Mouse (Mus musculus) hindbrain, embryonic 11.5 days (tissue): ENCODE measurements around the gene BC024063. TPM values are rescaled to one million over a fixed set of nuclear protein-coding genes. Genes with fewer than 3 reads are reported as not detected.
A peak's percentile ranks its signal among the peaks of the same experiment; 100 is the strongest.
"Not testable (repeated sequence)": the region's sequence is repeated elsewhere in the genome, so short reads cannot be mapped to it uniquely, and the experiment has no call there.

Experiments used
- ATAC-seq: fragments of 200-750 bp; cut with Nextera tagmentation; 2 replicates; pipeline ENCODE4 v1.8.0; 2017; ENCODE audit warnings: mild to moderate bottlenecking, moderate TSS enrichment, moderate library complexity; ENCODE audit not compliant: low FRiP score
- DNase-seq: peaks from one replicate; pipeline ENCODE4 v3.0.0-alpha.2; 2015; ENCODE audit warnings: low spot score
- H3K27ac ChIP-seq: fragments of 300-500 bp; sonication (generic); 2 replicates; pipeline ENCODE4 v1.5.1; 2014; ENCODE audit warnings: mild to moderate bottlenecking, low read depth, low read length
- H3K27me3 ChIP-seq: fragments of 300-500 bp; sonication (generic); 2 replicates; pipeline ENCODE4 v1.6.1; 2014; ENCODE audit warnings: mild to moderate bottlenecking, low read length, moderate library complexity, mixed read lengths; ENCODE audit not compliant: control insufficient read depth, insufficient read depth
- H3K36me3 ChIP-seq: fragments of 300-500 bp; sonication (generic); 2 replicates; pipeline ENCODE4 v1.6.1; 2014; ENCODE audit warnings: mild to moderate bottlenecking, low read length, moderate library complexity, mixed read lengths; ENCODE audit not compliant: control insufficient read depth, insufficient read depth
- H3K4me1 ChIP-seq: fragments of 300-500 bp; sonication (generic); replicated peaks from 2 replicates; pipeline ENCODE4 v1.6.1; 2014; ENCODE audit warnings: low read length, mixed read lengths; ENCODE audit not compliant: control insufficient read depth, insufficient read depth
- H3K4me2 ChIP-seq: fragments of 300-500 bp; sonication (generic); replicated peaks from 2 replicates; pipeline ENCODE4 v1.6.1; 2014; ENCODE audit warnings: mild to moderate bottlenecking, low read depth, low read length
- H3K4me3 ChIP-seq: fragments of 300-500 bp; sonication (generic); 2 replicates; pipeline ENCODE4 v1.5.1; 2014; ENCODE audit warnings: low read depth, low read length
- H3K9ac ChIP-seq: fragments of 300-500 bp; sonication (generic); 2 replicates; pipeline ENCODE4 v1.6.1; 2014; ENCODE audit warnings: low read depth, low read length
- H3K9me3 ChIP-seq: fragments of 300-500 bp; sonication (generic); 2 replicates; pipeline ENCODE4 v1.6.1; 2016; ENCODE audit warnings: low read length; ENCODE audit not compliant: control insufficient read depth
- WGBS: fragments of 180-500 bp; shearing (Covaris S2); extraction: QIAGEN DNeasy Blood & Tissue Kit; methylation state at CpG from one replicate; pipeline ENCODE4 v1.1.7; 2014; 5-methylcytosine and 5-hydroxymethylcytosine counted together
- polyA plus RNA-seq: library from polyadenylated mRNA; unstranded; fragments of >200 nt; fragmentation: Nextera tagmentation; extraction: Ambion mirVana; gene quantifications from 2 replicates; pipeline ENCODE4 v1.2.1, GENCODE M21; 2014

The BC024063 gene
- polyA plus RNA-seq = 7.5 and 8.2 TPM in 2 replicates

DNA sequence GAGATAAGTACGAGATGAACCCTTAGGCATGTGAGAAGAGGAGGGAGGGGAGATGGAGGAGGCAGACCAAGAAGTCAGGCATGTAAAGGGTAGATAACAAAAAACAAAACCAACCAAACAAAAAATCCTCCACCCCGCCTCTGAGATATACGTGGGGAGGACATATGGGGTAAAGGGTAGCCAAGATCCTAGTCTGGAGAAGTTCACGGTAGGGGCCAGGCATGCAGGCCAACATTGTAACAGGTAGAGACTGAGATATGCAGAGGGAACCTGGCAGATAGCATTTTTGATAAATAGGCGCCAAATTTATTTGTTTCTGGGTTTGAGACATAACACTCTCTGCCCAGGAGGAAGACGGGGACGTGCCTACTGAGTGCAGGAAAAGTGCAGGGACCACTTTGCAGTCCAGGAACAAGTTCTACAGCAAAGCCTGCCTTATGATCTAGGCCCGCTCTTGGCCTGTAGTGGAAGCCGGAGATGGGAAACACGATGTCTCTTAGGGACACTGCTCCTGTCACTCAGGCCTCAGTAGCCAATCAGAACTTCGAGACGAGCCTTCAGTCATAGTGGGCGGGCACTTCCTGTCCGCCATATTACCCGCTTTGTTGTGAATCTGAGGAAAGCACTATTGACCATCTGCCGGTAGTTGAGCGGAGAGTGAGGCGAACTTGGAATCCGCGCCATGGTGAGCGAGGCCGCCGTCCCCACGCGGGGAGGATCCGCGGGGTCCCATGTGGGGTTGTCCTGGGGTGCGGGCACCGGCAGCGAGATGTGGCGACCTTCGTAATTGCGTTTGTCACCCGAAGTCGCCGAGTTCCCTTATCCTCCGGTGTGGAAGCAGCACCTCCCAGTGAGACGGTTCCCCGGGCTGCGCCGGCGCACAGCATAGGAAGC lies at the start of gene BC024063:
BC024063 (plus strand) TSS at position 626 of the 894 bp plus-strand sequence.
- H3K4me2 ChIP-seq = peak within 1 kb of the TSS; percentile 32
- not testable (repeated sequence) for H3K4me1 ChIP-seq, H3K36me3 ChIP-seq, H3K9me3 ChIP-seq, H3K27me3 ChIP-seq
- DNase-seq (peak; percentile 80), ATAC-seq (peak; percentile 98)
- WGBS = 21% methylated on average over 39 of the region's 42 CpGs
- H3K27ac ChIP-seq = peak within 1 kb of the TSS; percentile 54; the same call in 1 of the 2 replicates
- peak within 1 kb of the TSS; percentile 46 for H3K4me3 ChIP-seq
- H3K9ac ChIP-seq = peak within 1 kb of the TSS; percentile 62

DNA sequence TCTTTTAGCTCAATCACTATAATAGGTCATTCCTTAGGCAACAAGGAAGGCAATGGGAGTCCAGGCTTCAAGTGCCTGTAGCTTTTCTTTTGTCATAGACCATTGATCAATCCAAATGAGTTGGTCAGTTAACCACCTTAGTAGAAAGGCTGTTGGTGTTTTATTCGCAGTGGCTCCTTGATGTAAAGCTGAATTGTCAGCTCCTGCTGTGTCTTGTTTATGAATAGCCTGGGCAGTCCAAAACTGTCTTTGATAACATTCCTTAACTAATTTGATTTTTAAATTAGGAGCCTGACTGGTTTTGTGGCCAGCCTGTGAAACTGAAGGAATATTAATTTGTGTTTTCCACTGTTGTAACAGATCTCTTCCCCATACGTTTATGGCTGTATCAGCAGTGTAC lies 41.0 kb upstream of the BC024063 start:
- WGBS = 78% methylated on average over 2 of the region's 2 CpGs
- H3K36me3 ChIP-seq = no peaks in the 10 kb centered on the region
- DNase-seq = no peak
- no peaks in the 10 kb centered on the region for H3K9me3 ChIP-seq
- no peak overlapping the region for H3K27ac ChIP-seq
- H3K27me3 ChIP-seq = no peaks in the 10 kb centered on the region
- H3K4me2 ChIP-seq = no peak overlapping the region
- H3K9ac ChIP-seq = no peak overlapping the region
- no peaks in the 10 kb centered on the region for H3K4me1 ChIP-seq
- H3K4me3 ChIP-seq = no peak overlapping the region
- no peak for ATAC-seq

DNA sequence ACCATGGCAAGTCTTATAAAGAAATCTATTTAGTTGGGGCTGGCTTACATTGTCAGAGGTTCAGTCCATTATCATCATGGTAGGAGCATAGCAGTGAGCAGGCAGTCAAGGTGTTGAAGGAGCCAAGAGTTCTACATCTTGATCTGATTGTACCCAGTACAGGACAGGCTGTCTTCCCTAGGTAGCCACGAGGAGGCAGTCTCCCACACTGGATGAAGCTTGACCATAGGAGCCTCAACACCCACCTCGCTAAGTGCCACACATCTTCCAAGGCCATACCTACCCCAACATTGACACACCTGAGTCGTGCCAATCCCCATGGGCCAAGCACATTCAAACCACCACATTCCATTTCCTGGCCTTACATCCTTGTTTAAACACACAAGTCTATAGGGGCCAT lies 36.5 kb upstream of the BC024063 start:
- no peak for ATAC-seq
- Histone ChIP-seq H3K4me2 (no peak overlapping the region), H3K9me3 (peaks cover 7% of the 10 kb centered on the region; the same call in 1 of the 2 replicates), H3K4me3 (no peak overlapping the region), H3K36me3 (no peaks in the 10 kb centered on the region), H3K27me3 (no peaks in the 10 kb centered on the region), H3K9ac (no peak overlapping the region), H3K4me1 (no peaks in the 10 kb centered on the region), H3K27ac (no peak overlapping the region)
- no peak for DNase-seq
- 85% methylated on average over 3 of the region's 3 CpGs for WGBS

DNA sequence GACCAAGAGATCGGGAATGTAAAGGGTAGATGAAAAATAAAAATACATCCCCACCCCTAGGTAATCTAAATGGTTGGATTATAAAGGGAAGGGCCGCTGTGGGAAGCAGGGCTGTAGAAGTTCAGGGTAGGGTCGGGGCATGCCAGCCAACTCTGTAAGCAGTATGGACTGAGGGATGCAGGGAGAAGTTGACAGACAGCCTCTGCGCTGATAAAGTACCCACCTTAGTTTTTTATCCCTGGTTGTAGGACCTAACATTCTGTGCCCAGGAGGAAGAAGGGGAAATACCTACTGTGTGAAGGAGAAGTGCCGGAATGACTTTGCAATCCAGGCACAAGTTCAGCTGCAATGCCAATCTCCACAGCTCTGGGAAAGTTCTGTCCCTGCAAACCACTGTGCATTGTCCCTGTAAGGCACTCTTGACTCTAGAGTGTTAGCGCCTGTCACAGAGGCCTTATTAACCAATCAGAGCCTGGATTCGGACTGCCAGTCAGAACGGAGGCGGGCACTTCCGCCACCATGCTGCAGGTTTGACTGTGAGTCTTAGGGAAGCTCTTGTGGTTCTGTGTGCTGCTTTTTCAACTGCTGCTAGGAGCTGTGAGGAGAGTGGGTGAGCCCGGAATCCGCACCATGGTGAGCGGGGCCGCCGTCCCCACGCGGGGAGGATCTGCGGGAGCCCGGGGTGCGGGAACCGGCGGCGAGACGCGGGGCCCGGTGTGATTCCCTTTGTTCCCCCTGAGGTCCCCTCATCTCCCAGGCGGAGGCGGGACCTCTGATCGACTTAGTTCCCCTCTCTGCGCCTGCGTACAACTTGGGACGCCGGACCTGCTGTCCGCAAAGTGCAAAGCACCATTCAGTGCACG lies 35.3 kb upstream of the BC024063 start, which contains the start of gene Zfp873:
Zfp873 (plus strand) TSS at position 527 of the 863 bp plus-strand sequence.
- H3K4me1 ChIP-seq = no peaks in the 10 kb centered on the region
- ATAC-seq (peak; percentile 100), DNase-seq (peak; percentile 95)
- peaks cover 18% of the 10 kb centered on the region; the same call in 1 of the 2 replicates for H3K9me3 ChIP-seq
- peak within 1 kb of the TSS; percentile 95 for H3K27ac ChIP-seq
- H3K4me3 ChIP-seq = peak within 1 kb of the TSS; percentile 65
- H3K4me2 ChIP-seq = peak within 1 kb of the TSS; percentile 39
- no peaks in the 10 kb centered on the region for H3K27me3 ChIP-seq
- H3K36me3 ChIP-seq = no peaks in the 10 kb centered on the region
- peak within 1 kb of the TSS; percentile 96 for H3K9ac ChIP-seq
- 13% methylated on average over 34 of the region's 35 CpGs for WGBS

DNA sequence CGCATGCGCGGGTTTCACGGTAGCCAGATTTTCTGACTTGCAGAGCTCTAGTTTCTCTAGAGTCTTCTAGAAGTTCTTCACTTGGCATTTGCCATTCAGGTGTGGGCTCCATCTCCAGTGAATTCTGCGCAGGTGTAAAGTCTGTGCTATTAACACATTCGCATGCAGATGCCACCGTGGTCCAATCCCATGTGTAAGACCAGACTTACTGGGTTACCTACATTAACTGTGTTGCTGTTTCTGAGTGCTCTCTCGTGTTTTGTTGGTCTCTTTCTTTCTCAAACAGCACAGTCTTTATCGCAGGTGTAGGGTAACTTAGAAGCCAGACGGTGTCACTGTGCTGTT lies 34.7 kb upstream of the BC024063 start:
- peak overlapping the region; percentile 39 for H3K4me2 ChIP-seq
- not testable (repeated sequence) for ATAC-seq, H3K36me3 ChIP-seq, DNase-seq, H3K4me1 ChIP-seq, H3K27me3 ChIP-seq
- WGBS = 33% methylated on average over 10 of the region's 10 CpGs
- H3K4me3 ChIP-seq = peak overlapping the region; percentile 65
- H3K27ac ChIP-seq = peak overlapping the region; percentile 95; the same call in 1 of the 2 replicates
- H3K9me3 ChIP-seq = peaks cover 20% of the 10 kb centered on the region; the same call in 1 of the 2 replicates
- peak overlapping the region; percentile 96 for H3K9ac ChIP-seq

DNA sequence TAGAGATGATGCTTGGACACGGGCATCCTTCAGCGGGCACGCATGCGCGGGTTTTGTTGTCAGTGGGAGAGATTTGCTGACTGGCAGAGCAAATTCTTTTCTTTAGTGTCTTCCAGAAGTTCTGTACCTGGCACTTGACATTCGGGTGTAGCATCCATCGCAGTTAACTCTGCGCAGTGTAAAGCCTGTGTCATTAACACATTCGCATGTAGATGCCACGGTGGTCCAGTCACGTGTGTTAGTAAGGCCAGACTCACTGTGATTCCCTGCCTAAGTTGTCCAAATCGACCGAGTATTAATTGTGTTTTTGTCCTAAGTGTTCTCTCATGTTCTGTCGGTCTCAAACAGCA lies 444 bp downstream of the BC024063 start:
- H3K36me3 ChIP-seq, DNase-seq, H3K4me1 ChIP-seq, H3K9me3 ChIP-seq, H3K27me3 ChIP-seq: not testable (repeated sequence)
- Histone ChIP-seq H3K9ac (peak overlapping the region; percentile 62), H3K4me2 (peak overlapping the region; percentile 32), H3K4me3 (peak overlapping the region; percentile 46), H3K27ac (peak overlapping the region; percentile 54; the same call in 1 of the 2 replicates)
- WGBS = 26% methylated on average over 14 of the region's 14 CpGs
- ATAC-seq = peak; percentile 38; the same call in 1 of the 2 replicates

DNA sequence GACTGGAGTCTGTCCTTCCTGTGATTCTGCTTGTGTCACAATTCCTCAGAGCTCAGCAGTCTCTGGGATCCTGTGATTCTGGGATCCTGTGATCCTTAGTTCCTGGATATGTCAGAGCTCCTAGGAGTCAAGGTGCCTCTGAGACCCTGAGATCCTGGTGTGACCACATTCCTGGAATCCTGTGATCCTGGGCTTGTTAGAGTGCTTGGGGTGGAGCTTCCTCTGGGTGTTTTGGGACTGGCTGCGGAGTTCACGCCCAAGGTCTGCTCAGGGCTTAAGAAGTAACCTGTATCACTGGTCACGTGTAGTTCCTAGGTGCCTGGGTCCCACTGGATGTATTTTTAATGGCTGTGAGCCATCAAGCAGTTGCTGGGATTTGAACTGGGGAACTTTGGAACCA lies 34.1 kb downstream of the BC024063 start:
- Histone ChIP-seq H3K36me3 (no peaks in the 10 kb centered on the region), H3K4me3 (no peak overlapping the region), H3K9ac (no peak overlapping the region), H3K27ac (no peak overlapping the region), H3K4me1 (no peaks in the 10 kb centered on the region), H3K27me3 (no peaks in the 10 kb centered on the region), H3K9me3 (peaks cover 5% of the 10 kb centered on the region), H3K4me2 (no peak overlapping the region)
- WGBS = 82% methylated on average over 3 of the region's 3 CpGs
- no peak for DNase-seq
- no peak for ATAC-seq

DNA sequence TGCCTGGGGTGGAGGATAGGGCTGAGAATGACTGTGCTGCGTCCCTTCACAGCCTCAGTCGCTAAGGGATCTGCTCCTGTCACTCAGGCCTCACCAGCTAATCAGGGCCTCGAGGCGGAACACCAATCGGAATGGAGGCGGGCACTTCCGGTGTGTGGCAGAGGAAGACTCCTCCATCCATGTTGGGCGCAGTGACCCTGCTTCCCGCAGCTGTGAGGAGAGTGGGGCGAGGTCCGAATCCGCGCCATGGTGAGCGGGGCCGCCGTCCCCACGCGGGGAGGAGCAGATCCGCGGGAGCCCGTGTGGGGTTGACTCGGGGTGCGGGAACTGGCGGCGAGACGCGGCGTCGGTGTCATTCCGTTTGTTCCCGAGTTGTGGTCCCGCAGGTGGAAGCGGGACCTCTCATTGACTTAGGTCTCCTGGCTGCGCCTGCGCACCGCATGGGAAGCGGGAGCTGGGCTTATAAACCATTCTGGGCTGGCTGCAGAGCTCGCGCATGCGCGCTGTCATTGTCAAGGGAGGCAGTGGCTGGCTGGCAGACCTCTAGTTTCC lies 44.8 kb downstream of the BC024063 start, which contains the start of gene AU041133:
AU041133 (plus strand) TSS at position 164 of the 552 bp plus-strand sequence.
- WGBS = 3% methylated on average over 35 of the region's 41 CpGs
- Histone ChIP-seq H3K9me3 (peaks cover 16% of the 10 kb centered on the region), H3K4me3 (peak within 1 kb of the TSS; percentile 63), H3K4me1 (no peaks in the 10 kb centered on the region), H3K4me2 (peak within 1 kb of the TSS; percentile 50), H3K9ac (peak within 1 kb of the TSS; percentile 71), H3K36me3 (no peaks in the 10 kb centered on the region), H3K27ac (peak within 1 kb of the TSS; percentile 67), H3K27me3 (no peaks in the 10 kb centered on the region)
- DNase-seq (peak; percentile 89), ATAC-seq (peak; percentile 100)
